Mouse (Mus musculus): ENCODE results near the gene Myo16.

- no peak for TF ChIP-seq CTCF (IDR thresholded peaks at IDR 0.05; ENCODE audit: control insufficient read depth, insufficient read depth, insufficient replicate concordance, low read depth, low read length)
- no peak for TF ChIP-seq POLR2A (IDR thresholded peaks at IDR 0.05; ENCODE audit: control insufficient read depth, low read depth, low read length)
Observed at GRCm38 (mm10) chr8:10318103-10318502, 164.4 kb downstream of the Myo16 start.

Measured in testis, adult 2 months (tissue).